Mouse (Mus musculus) forebrain, embryonic 15.5 days (tissue): ENCODE results near the gene Vmn2r102. TPM values are rescaled to one million over a fixed set of nuclear protein-coding genes. Genes with fewer than 3 reads are reported as not detected.

Source experiments
- ATAC-seq: fragments of 200-750 bp; cut with Nextera tagmentation; replicated peaks from 2 replicates; pipeline ENCODE4 v1.8.0; 2017; ENCODE audit warnings: mild to moderate bottlenecking, moderate TSS enrichment, moderate library complexity
- H3K27ac ChIP-seq: fragments of 300-500 bp; sonication (generic); replicated peaks from 2 replicates; pipeline ENCODE4 v1.5.1; 2015; ENCODE audit warnings: mild to moderate bottlenecking, inconsistent platforms
- H3K27me3 ChIP-seq: fragments of 300-500 bp; sonication (generic); 2 replicates; pipeline ENCODE4 v1.6.1; 2015; ENCODE audit warnings: inconsistent platforms
- H3K36me3 ChIP-seq: fragments of 300-500 bp; sonication (generic); 2 replicates; pipeline ENCODE4 v1.6.1; 2015; ENCODE audit warnings: mild to moderate bottlenecking, inconsistent platforms
- H3K4me1 ChIP-seq: fragments of 300-500 bp; sonication (generic); 2 replicates; pipeline ENCODE4 v1.6.1; 2015; ENCODE audit warnings: inconsistent platforms
- H3K4me2 ChIP-seq: fragments of 300-500 bp; sonication (generic); replicated peaks from 2 replicates; pipeline ENCODE4 v1.6.1; 2015; ENCODE audit warnings: mild to moderate bottlenecking, inconsistent platforms
- H3K4me3 ChIP-seq: fragments of 300-500 bp; sonication (generic); 2 replicates; pipeline ENCODE4 v1.5.1; 2015; ENCODE audit warnings: mild to moderate bottlenecking, inconsistent platforms
- H3K9ac ChIP-seq: fragments of 300-500 bp; sonication (generic); replicated peaks from 2 replicates; pipeline ENCODE4 v1.6.1; 2015; ENCODE audit warnings: mild to moderate bottlenecking, inconsistent platforms
- H3K9me3 ChIP-seq: fragments of 300-500 bp; sonication (generic); 2 replicates; pipeline ENCODE4 v1.6.1; 2016; ENCODE audit warnings: inconsistent platforms
- WGBS: fragments of 180-500 bp; shearing (Covaris S2); methylation state at CpG from one replicate; pipeline ENCODE4 v1.1.7; 2015; ENCODE audit warnings: mixed read lengths; 5-methylcytosine and 5-hydroxymethylcytosine counted together
- polyA plus RNA-seq: library from polyadenylated mRNA; unstranded; fragments of >200 nt; fragmentation: Nextera tagmentation; extraction: Ambion mirVana; gene quantifications from 2 replicates; pipeline ENCODE4 v1.2.1, GENCODE M21; 2015

The Vmn2r102 gene
- polyA plus RNA-seq, result not detected in 2 replicates

DNA sequence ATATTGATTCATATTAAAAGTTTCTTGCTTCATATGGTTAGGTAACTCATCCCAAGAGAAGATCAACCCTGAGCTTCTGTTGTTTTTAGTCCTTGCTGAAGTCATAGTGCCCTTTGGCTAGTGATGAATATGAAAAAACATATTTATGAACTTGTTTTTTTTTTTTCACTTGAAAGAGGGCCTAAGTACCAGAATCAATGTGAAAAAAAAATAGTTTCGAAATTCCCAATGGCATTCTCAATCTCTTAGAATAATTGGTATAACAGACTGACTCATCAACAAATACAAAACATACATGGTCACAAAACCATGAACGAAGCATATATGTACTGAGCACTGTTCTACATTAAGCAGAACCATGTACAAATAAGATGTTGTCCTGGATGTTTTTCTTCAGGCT lies at the start of gene Vmn2r102:
Vmn2r102 (plus strand) TSS at position 301 of the 400 bp plus-strand sequence.
- Histone ChIP-seq H3K9me3 (peaks cover 5% of the 10 kb centered on the region), H3K4me3 (no peak within 1 kb of the TSS), H3K27me3 (no peaks in the 10 kb centered on the region), H3K27ac (no peak within 1 kb of the TSS), H3K4me2 (no peak within 1 kb of the TSS), H3K36me3 (no peaks in the 10 kb centered on the region), H3K4me1 (no peaks in the 10 kb centered on the region), H3K9ac (no peak within 1 kb of the TSS)
- no peak for ATAC-seq
- WGBS, result 63% methylated on average over 2 of the region's 2 CpGs

GRCm38 (mm10) chr17:19629328-19629727 lies 30.8 kb upstream of the Vmn2r102 start:
- Histone ChIP-seq H3K27ac (no peak overlapping the region), H3K9me3 (peaks cover 28% of the 10 kb centered on the region), H3K9ac (no peak overlapping the region), H3K27me3 (no peaks in the 10 kb centered on the region), H3K36me3 (no peaks in the 10 kb centered on the region), H3K4me3 (no peak overlapping the region), H3K4me2 (no peak overlapping the region), H3K4me1 (no peaks in the 10 kb centered on the region)
- no peak for ATAC-seq
- 100% methylated on average over 1 of the region's 1 CpGs for WGBS

- Histone ChIP-seq H3K4me2 (no peak overlapping the region), H3K4me1 (no peaks in the 10 kb centered on the region), H3K36me3 (no peaks in the 10 kb centered on the region), H3K9ac (no peak overlapping the region), H3K9me3 (peaks cover 5% of the 10 kb centered on the region), H3K4me3 (no peak overlapping the region), H3K27ac (no peak overlapping the region), H3K27me3 (no peaks in the 10 kb centered on the region)
- 58% methylated on average over 3 of the region's 3 CpGs for WGBS
- no peak for ATAC-seq
Measured at GRCm38 (mm10) chr17:19658447-19658846, 1.7 kb upstream of the Vmn2r102 start.

GRCm38 (mm10) chr17:19692062-19692461 lies 31.9 kb downstream of the Vmn2r102 start:
- no peak overlapping the region for H3K27ac ChIP-seq
- H3K9ac ChIP-seq, result no peak overlapping the region
- H3K9me3 ChIP-seq, result peaks cover 24% of the 10 kb centered on the region; the same call in 1 of the 2 replicates
- H3K4me3 ChIP-seq, result no peak overlapping the region
- no peaks in the 10 kb centered on the region for H3K4me1 ChIP-seq
- H3K36me3 ChIP-seq, result no peaks in the 10 kb centered on the region
- ATAC-seq, result no peak
- H3K27me3 ChIP-seq, result no peaks in the 10 kb centered on the region
- no peak overlapping the region for H3K4me2 ChIP-seq

Other genes starting within 250 kb of the Vmn2r102 start
- not detected in 2 replicates for gene Vmn2r100, start 155.6 kb upstream of the Vmn2r102 start, polyA plus RNA-seq
- not detected in 2 replicates for gene Vmn2r101, start 83.1 kb upstream of the Vmn2r102 start, polyA plus RNA-seq
- not detected in 2 replicates for gene Vmn2r103, start 113.0 kb downstream of the Vmn2r102 start, polyA plus RNA-seq